Mouse (Mus musculus) ES-Bruce4 (cell line): ENCODE data around the gene Foxp1.

Source experiments
- CTCF ChIP-seq: IDR thresholded peaks from one replicate; pipeline ENCODE4 v1.8.1; 2011; ENCODE audit warnings: low read depth, low read length
- EP300 ChIP-seq: IDR thresholded peaks from 2 replicates; pipeline ENCODE4 v1.6.1; 2011; ENCODE audit warnings: low read depth, low read length; ENCODE audit not compliant: insufficient read depth
- POLR2A ChIP-seq: IDR thresholded peaks from one replicate; pipeline ENCODE4 v1.8.1; 2011; ENCODE audit warnings: low read length; ENCODE audit not compliant: insufficient read depth

DNA sequence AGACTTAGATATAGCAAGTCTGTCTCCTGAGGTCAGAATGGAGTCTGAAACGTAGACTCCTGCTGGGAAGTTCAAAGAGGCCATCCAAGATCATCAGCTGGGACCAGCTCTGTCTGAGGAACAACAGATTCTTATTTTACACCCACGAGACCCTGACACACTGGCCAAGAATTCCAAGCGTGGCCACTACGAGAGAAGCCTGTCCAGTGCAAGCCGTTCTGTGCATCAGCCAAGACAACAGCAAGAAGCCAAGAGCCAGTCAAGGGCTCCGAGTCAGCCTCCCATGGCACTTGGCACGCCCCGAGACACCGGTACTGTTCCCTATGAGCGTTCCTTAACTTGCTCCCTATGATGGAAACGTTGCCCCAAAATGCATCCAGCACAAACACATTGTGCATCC lies 194.8 kb downstream of the Foxp1 start:
- no peak for TF ChIP-seq EP300
- TF ChIP-seq CTCF = no peak
- no peak for TF ChIP-seq POLR2A
